Mouse (Mus musculus) midbrain, embryonic 10.5 days (tissue): ENCODE measurements around the gene Vamp5. TPM values are rescaled to one million over a fixed set of nuclear protein-coding genes. Genes with fewer than 3 reads are reported as not detected.

Experiments
- DNase-seq: peaks from one replicate; pipeline ENCODE4 v3.0.0-alpha.2; 2017; ENCODE audit warnings: low spot score
- H3K27ac ChIP-seq: fragments of 300-500 bp; sonication (generic); replicated peaks from 2 replicates; pipeline ENCODE4 v1.5.1; 2016; ENCODE audit warnings: mild to moderate bottlenecking
- H3K27me3 ChIP-seq: fragments of 300-500 bp; sonication (generic); 2 replicates; pipeline ENCODE4 v1.6.1; 2016; ENCODE audit warnings: low read depth, mild to moderate bottlenecking; ENCODE audit not compliant: poor library complexity, severe bottlenecking
- H3K36me3 ChIP-seq: fragments of 300-500 bp; sonication (generic); 2 replicates; pipeline ENCODE4 v1.6.1; 2016; ENCODE audit warnings: mild to moderate bottlenecking, moderate library complexity
- H3K4me1 ChIP-seq: fragments of 300-500 bp; sonication (generic); 2 replicates; pipeline ENCODE4 v1.6.1; 2016
- H3K4me3 ChIP-seq: fragments of 300-500 bp; sonication (generic); 2 replicates; pipeline ENCODE4 v1.5.1; 2016; ENCODE audit warnings: mild to moderate bottlenecking, moderate library complexity
- H3K9me3 ChIP-seq: fragments of 300-500 bp; sonication (generic); replicated peaks from 2 replicates; pipeline ENCODE4 v1.6.1; 2016; ENCODE audit warnings: mild to moderate bottlenecking
- WGBS: fragments of 180-500 bp; shearing (Covaris S2); methylation state at CpG from one replicate; pipeline ENCODE4 v1.1.7; 2016; 5-methylcytosine and 5-hydroxymethylcytosine counted together
- polyA plus RNA-seq: library from polyadenylated mRNA; unstranded; fragments of >200 nt; fragmentation: Nextera tagmentation; extraction: Ambion mirVana; gene quantifications from 2 replicates; pipeline ENCODE4 v1.2.1, GENCODE M21; 2016

Gene Vamp5
- polyA plus RNA-seq = 12.0 and 12.9 TPM in 2 replicates

- no peaks in the 10 kb centered on the region for H3K9me3 ChIP-seq
- peaks cover 41% of the 10 kb centered on the region for H3K27me3 ChIP-seq
- peaks cover 8% of the 10 kb centered on the region for H3K4me1 ChIP-seq
- H3K4me3 ChIP-seq = peak within 1 kb of the TSS; percentile 57
- peak; percentile 46 for DNase-seq
- peak within 1 kb of the TSS; percentile 67 for H3K27ac ChIP-seq
- no peaks in the 10 kb centered on the region for H3K36me3 ChIP-seq
- WGBS = 3% methylated on average over 49 of the region's 49 CpGs
Measured at GRCm38 (mm10) chr6:72380131-72380770, at the start of gene Vamp5. Gene Vamp5 (minus strand): TSS chr6:72380468.

- no peaks in the 10 kb centered on the region for H3K9me3 ChIP-seq
- H3K4me1 ChIP-seq = no peaks in the 10 kb centered on the region
- no peaks in the 10 kb centered on the region for H3K27me3 ChIP-seq
- no peak for DNase-seq
- no peak overlapping the region for H3K4me3 ChIP-seq
- no peak overlapping the region for H3K27ac ChIP-seq
- H3K36me3 ChIP-seq = peaks cover 98% of the 10 kb centered on the region
- 91% methylated on average over 21 of the region's 21 CpGs for WGBS
Measured at GRCm38 (mm10) chr6:72429061-72429842, 49.0 kb upstream of the Vamp5 start.

- no peaks in the 10 kb centered on the region for H3K4me1 ChIP-seq
- no peaks in the 10 kb centered on the region for H3K27me3 ChIP-seq
- peak; percentile 70 for DNase-seq
- peaks cover 98% of the 10 kb centered on the region for H3K36me3 ChIP-seq
- H3K4me3 ChIP-seq = no peak overlapping the region
- no peaks in the 10 kb centered on the region for H3K9me3 ChIP-seq
- H3K27ac ChIP-seq = no peak overlapping the region
- 39% methylated on average over 8 of the region's 8 CpGs for WGBS
Measured at GRCm38 (mm10) chr6:72428036-72428435, 47.8 kb upstream of the Vamp5 start.

GRCm38 (mm10) chr6:72425646-72426045 is 45.4 kb upstream of the Vamp5 start:
- H3K27me3 ChIP-seq = no peaks in the 10 kb centered on the region
- no peaks in the 10 kb centered on the region for H3K4me1 ChIP-seq
- 95% methylated on average over 11 of the region's 11 CpGs for WGBS
- H3K4me3 ChIP-seq = no peak overlapping the region
- H3K36me3 ChIP-seq = peaks cover 95% of the 10 kb centered on the region
- DNase-seq = no peak
- H3K9me3 ChIP-seq = no peaks in the 10 kb centered on the region
- H3K27ac ChIP-seq = no peak overlapping the region

GRCm38 (mm10) chr6:72420901-72421300 is 40.6 kb upstream of the Vamp5 start:
- H3K9me3 ChIP-seq = no peaks in the 10 kb centered on the region
- no peak for DNase-seq
- WGBS = 94% methylated on average over 10 of the region's 10 CpGs
- H3K4me1 ChIP-seq = no peaks in the 10 kb centered on the region
- H3K27ac ChIP-seq = no peak overlapping the region
- peaks cover 78% of the 10 kb centered on the region for H3K36me3 ChIP-seq
- H3K27me3 ChIP-seq = no peaks in the 10 kb centered on the region
- H3K4me3 ChIP-seq = no peak overlapping the region

- H3K9me3 ChIP-seq = no peaks in the 10 kb centered on the region
- H3K4me1 ChIP-seq = peaks cover 5% of the 10 kb centered on the region
- H3K27ac ChIP-seq = no peak overlapping the region
- 80% methylated on average over 1 of the region's 1 CpGs for WGBS
- no peak for DNase-seq
- H3K36me3 ChIP-seq = peaks cover 67% of the 10 kb centered on the region
- no peaks in the 10 kb centered on the region for H3K27me3 ChIP-seq
- H3K4me3 ChIP-seq = no peak overlapping the region
Measured at GRCm38 (mm10) chr6:72419806-72420205, 39.5 kb upstream of the Vamp5 start.

GRCm38 (mm10) chr6:72418279-72418678 is 38.0 kb upstream of the Vamp5 start:
- Histone ChIP-seq H3K36me3 (peaks cover 52% of the 10 kb centered on the region), H3K9me3 (no peaks in the 10 kb centered on the region), H3K27me3 (no peaks in the 10 kb centered on the region), H3K4me1 (peaks cover 17% of the 10 kb centered on the region), H3K4me3 (no peak overlapping the region), H3K27ac (no peak overlapping the region)
- no peak for DNase-seq
- WGBS = 95% methylated on average over 4 of the region's 4 CpGs

GRCm38 (mm10) chr6:72415964-72416772 is 35.9 kb upstream of the Vamp5 start:
- 89% methylated on average over 7 of the region's 7 CpGs for WGBS
- H3K4me1 ChIP-seq = peaks cover 17% of the 10 kb centered on the region
- no peaks in the 10 kb centered on the region for H3K27me3 ChIP-seq
- H3K27ac ChIP-seq = no peak overlapping the region
- no peak for DNase-seq
- H3K36me3 ChIP-seq = peaks cover 33% of the 10 kb centered on the region
- H3K4me3 ChIP-seq = no peak overlapping the region
- no peaks in the 10 kb centered on the region for H3K9me3 ChIP-seq

- H3K4me3 ChIP-seq = peak overlapping the region; percentile 93
- no peaks in the 10 kb centered on the region for H3K27me3 ChIP-seq
- WGBS = 87% methylated on average over 5 of the region's 5 CpGs
- DNase-seq = no peak
- H3K27ac ChIP-seq = no peak overlapping the region
- peaks cover 17% of the 10 kb centered on the region for H3K4me1 ChIP-seq
- H3K36me3 ChIP-seq = peaks cover 24% of the 10 kb centered on the region
- H3K9me3 ChIP-seq = no peaks in the 10 kb centered on the region
Measured at GRCm38 (mm10) chr6:72415181-72415580, 34.9 kb upstream of the Vamp5 start.

- Histone ChIP-seq H3K36me3 (peaks cover 17% of the 10 kb centered on the region), H3K27me3 (no peaks in the 10 kb centered on the region), H3K4me3 (peak within 1 kb of the TSS; percentile 93), H3K27ac (peak within 1 kb of the TSS; percentile 88), H3K4me1 (peaks cover 17% of the 10 kb centered on the region), H3K9me3 (no peaks in the 10 kb centered on the region)
- DNase-seq = peak; percentile 95
- 2% methylated on average over 33 of the region's 33 CpGs for WGBS
Measured at GRCm38 (mm10) chr6:72414076-72414756, 33.9 kb upstream of the Vamp5 start, which contains the start of gene Ggcx. Gene Ggcx (plus strand): TSS chr6:72414308.

GRCm38 (mm10) chr6:72410518-72410917 is 30.2 kb upstream of the Vamp5 start:
- Histone ChIP-seq H3K9me3 (no peaks in the 10 kb centered on the region), H3K27ac (no peak overlapping the region), H3K4me3 (no peak overlapping the region), H3K4me1 (peaks cover 17% of the 10 kb centered on the region), H3K27me3 (no peaks in the 10 kb centered on the region), H3K36me3 (no peaks in the 10 kb centered on the region)
- DNase-seq = no peak
- WGBS = 86% methylated on average over 7 of the region's 7 CpGs

- no peaks in the 10 kb centered on the region for H3K27me3 ChIP-seq
- H3K36me3 ChIP-seq = no peaks in the 10 kb centered on the region
- DNase-seq = no peak
- no peak overlapping the region for H3K4me3 ChIP-seq
- no peaks in the 10 kb centered on the region for H3K9me3 ChIP-seq
- peaks cover 14% of the 10 kb centered on the region for H3K4me1 ChIP-seq
- H3K27ac ChIP-seq = no peak overlapping the region
- WGBS = 23% methylated on average over 1 of the region's 1 CpGs
Measured at GRCm38 (mm10) chr6:72410003-72410402, 29.7 kb upstream of the Vamp5 start.
